Mouse (Mus musculus): ENCODE results near the gene Man1c1.

Gene Man1c1

GRCm38 (mm10) chr4:134724974-134725373 is 20.9 kb upstream of the Man1c1 start:
- no peak for DNase-seq (ENCODE audit: low spot score in 2 of 2)

GRCm38 (mm10) chr4:134723251-134723650 is 19.2 kb upstream of the Man1c1 start:
- DNase-seq (ENCODE audit: low spot score in 2 of 2), result no peak

- no peak for DNase-seq (ENCODE audit: low spot score in 2 of 2)
Measured at GRCm38 (mm10) chr4:134721076-134721475, 17.0 kb upstream of the Man1c1 start.

GRCm38 (mm10) chr4:134720371-134720770 is 16.3 kb upstream of the Man1c1 start:
- no peak for DNase-seq (ENCODE audit: low spot score in 2 of 2)

GRCm38 (mm10) chr4:134719489-134719888 is 15.4 kb upstream of the Man1c1 start:
- DNase-seq (ENCODE audit: low spot score in 2 of 2), result no peak

- DNase-seq (ENCODE audit: low spot score in 2 of 2), result peak; percentile 76 to 86
Measured at GRCm38 (mm10) chr4:134713937-134714336, 9.8 kb upstream of the Man1c1 start.

GRCm38 (mm10) chr4:134705311-134705710 is 1.2 kb upstream of the Man1c1 start:
- no peak for DNase-seq (ENCODE audit: low spot score in 2 of 2)

GRCm38 (mm10) chr4:134704590-134704989 is 500 bp upstream of the Man1c1 start:
- no peak for DNase-seq (ENCODE audit: low spot score in 2 of 2)

- DNase-seq (ENCODE audit: low spot score in 2 of 2), result peak in 1 of 2 experiments; percentile 44
Measured at GRCm38 (mm10) chr4:134702981-134703834, 882 bp downstream of the Man1c1 start.

- peak; percentile 60 to 73 for DNase-seq (ENCODE audit: low spot score in 2 of 2)
Measured at GRCm38 (mm10) chr4:134701934-134702333, 2.2 kb downstream of the Man1c1 start.

GRCm38 (mm10) chr4:134700911-134701310 is 3.2 kb downstream of the Man1c1 start:
- no peak for DNase-seq (ENCODE audit: low spot score in 2 of 2)

GRCm38 (mm10) chr4:134693202-134693940 is 10.7 kb downstream of the Man1c1 start:
- DNase-seq (ENCODE audit: low spot score in 2 of 2), result no peak

GRCm38 (mm10) chr4:134692388-134692787 is 11.7 kb downstream of the Man1c1 start:
- DNase-seq (ENCODE audit: low spot score in 2 of 2), result no peak

GRCm38 (mm10) chr4:134686022-134686661 is 17.9 kb downstream of the Man1c1 start:
- DNase-seq (ENCODE audit: low spot score in 2 of 2), result no peak

GRCm38 (mm10) chr4:134684637-134685338 is 19.3 kb downstream of the Man1c1 start:
- DNase-seq (ENCODE audit: low spot score in 2 of 2), result no peak

GRCm38 (mm10) chr4:134683892-134684291 is 20.2 kb downstream of the Man1c1 start:
- DNase-seq (ENCODE audit: low spot score in 2 of 2), result no peak

GRCm38 (mm10) chr4:134683008-134683407 is 21.1 kb downstream of the Man1c1 start:
- no peak for DNase-seq (ENCODE audit: low spot score in 2 of 2)

GRCm38 (mm10) chr4:134682423-134682822 is 21.7 kb downstream of the Man1c1 start:
- no peak for DNase-seq (ENCODE audit: low spot score in 2 of 2)

GRCm38 (mm10) chr4:134681819-134682218 is 22.3 kb downstream of the Man1c1 start:
- DNase-seq (ENCODE audit: low spot score in 2 of 2), result no peak

- DNase-seq (ENCODE audit: low spot score in 2 of 2), result no peak
Measured at GRCm38 (mm10) chr4:134677556-134678508, 26.3 kb downstream of the Man1c1 start.

- DNase-seq (ENCODE audit: low spot score in 2 of 2), result no peak
Measured at GRCm38 (mm10) chr4:134675800-134676199, 28.3 kb downstream of the Man1c1 start.

All from urinary bladder, postnatal 4 days (tissue).